Comparison of ENCODE assay signal across 8 mouse cellular contexts in genomic region chr11:105311291-105311975, GRCm38 (mm10). TPM values are rescaled to one million over a fixed set of nuclear protein-coding genes. Genes with fewer than 3 reads are reported as not detected.
DNase-seq lines count a peak whose midpoint lies in the region; ATAC-seq and TF ChIP-seq lines count a peak whose summit lies in the region.

No protein-coding gene starts in this region.

- ATAC-seq in midbrain, embryonic 14.5 days (ENCODE audit: low FRiP score, low TSS enrichment) = no peak
- ATAC-seq in embryonic facial prominence, embryonic 12.5 days (ENCODE audit: insufficient number of reproducible peaks, insufficient read depth, low FRiP score, low TSS enrichment) = no peak
- ATAC-seq in liver, embryonic 16.5 days (ENCODE audit: low read depth) = 0 out of 2 replicates have a peak, but pooled peaks have one; percentile 9
- ATAC-seq in forebrain, postnatal 0 days = no peak
- no peak for ATAC-seq in midbrain, embryonic 11.5 days (ENCODE audit: low FRiP score)

- H3K9ac ChIP-seq in midbrain, embryonic 14.5 days (replicated peaks; ENCODE audit: low read length) = no peak overlapping the region
- H3K9ac ChIP-seq in embryonic facial prominence, embryonic 12.5 days = no peak overlapping the region
- H3K9ac ChIP-seq in liver, embryonic 16.5 days (ENCODE audit: low read depth, low read length) = no peak overlapping the region
- no peak overlapping the region for H3K9ac ChIP-seq in forebrain, postnatal 0 days
- H3K9ac ChIP-seq in midbrain, embryonic 11.5 days (ENCODE audit: low read length) = no peak overlapping the region

- 79% methylated on average over 24 of the region's 24 CpGs for WGBS in midbrain, embryonic 10.5 days
- 82% methylated on average over 24 of the region's 24 CpGs for WGBS in midbrain, embryonic 14.5 days
- WGBS in embryonic facial prominence, embryonic 12.5 days = 38% methylated on average over 24 of the region's 24 CpGs
- WGBS in liver, embryonic 16.5 days (ENCODE audit: insufficient replicate concordance) = 21% methylated on average over 24 of the region's 24 CpGs
- 87% methylated on average over 24 of the region's 24 CpGs for WGBS in forebrain, postnatal 0 days
- 78% methylated on average over 24 of the region's 24 CpGs for WGBS in midbrain, embryonic 11.5 days

- H3K9me3 ChIP-seq in midbrain, embryonic 10.5 days (replicated peaks) = no peaks in the 10 kb centered on the region
- H3K9me3 ChIP-seq in midbrain, embryonic 14.5 days (ENCODE audit: control insufficient read depth, low read length) = no peaks in the 10 kb centered on the region
- no peaks in the 10 kb centered on the region for H3K9me3 ChIP-seq in embryonic facial prominence, embryonic 12.5 days
- H3K9me3 ChIP-seq in liver, embryonic 16.5 days (replicated peaks; ENCODE audit: control insufficient read depth, low read length) = no peaks in the 10 kb centered on the region
- no peaks in the 10 kb centered on the region for H3K9me3 ChIP-seq in forebrain, postnatal 0 days (ENCODE audit: low read length)
- H3K9me3 ChIP-seq in midbrain, embryonic 11.5 days (ENCODE audit: control insufficient read depth, low read length) = no peaks in the 10 kb centered on the region

- H3K4me2 ChIP-seq in midbrain, embryonic 14.5 days (ENCODE audit: low read length) = no peak overlapping the region
- H3K4me2 ChIP-seq in embryonic facial prominence, embryonic 12.5 days (replicated peaks) = 0 out of 2 replicates have a peak overlapping the region, but pooled peaks have one; percentile 12
- no peak overlapping the region; the same call in 1 of the 2 replicates for H3K4me2 ChIP-seq in liver, embryonic 16.5 days (ENCODE audit: low read depth, low read length)
- no peak overlapping the region for H3K4me2 ChIP-seq in forebrain, postnatal 0 days (ENCODE audit: low read depth)
- no peak overlapping the region for H3K4me2 ChIP-seq in midbrain, embryonic 11.5 days

- intact Hi-C loops in heart, postnatal 25 days (cut with DNase I) = no loop called here

- H3K27ac ChIP-seq in midbrain, embryonic 10.5 days (replicated peaks) = peak overlapping the region; percentile 71
- H3K27ac ChIP-seq in midbrain, embryonic 14.5 days (replicated peaks; ENCODE audit: low read depth, low read length) = no peak overlapping the region
- peak overlapping the region; percentile 81 for H3K27ac ChIP-seq in embryonic facial prominence, embryonic 12.5 days
- no peak overlapping the region for H3K27ac ChIP-seq in liver, embryonic 16.5 days (ENCODE audit: low read length)
- H3K27ac ChIP-seq in forebrain, postnatal 0 days (ENCODE audit: low read depth, low read length) = no peak overlapping the region
- H3K27ac ChIP-seq in midbrain, embryonic 11.5 days (ENCODE audit: low read depth, low read length) = no peak overlapping the region

- no peak for DNase-seq in midbrain, embryonic 10.5 days (ENCODE audit: low spot score)
- no peak for DNase-seq in midbrain, embryonic 14.5 days
- DNase-seq in heart, postnatal 25 days (ENCODE audit: low spot score) = peak; percentile 67
- no peak for DNase-seq in spleen, postnatal 10 days (ENCODE audit: low spot score in 2 of 2)
- no peak for DNase-seq in forebrain, postnatal 0 days
- DNase-seq in midbrain, embryonic 11.5 days (ENCODE audit: low spot score, missing footprints) = no peak

- H3K27me3 ChIP-seq in midbrain, embryonic 10.5 days (ENCODE audit: low read depth, poor library complexity, severe bottlenecking) = no peaks in the 10 kb centered on the region
- no peaks in the 10 kb centered on the region for H3K27me3 ChIP-seq in midbrain, embryonic 14.5 days (ENCODE audit: control insufficient read depth, insufficient read depth, low read length)
- H3K27me3 ChIP-seq in embryonic facial prominence, embryonic 12.5 days = no peaks in the 10 kb centered on the region
- H3K27me3 ChIP-seq in liver, embryonic 16.5 days (ENCODE audit: control insufficient read depth, insufficient read depth, low read depth, low read length) = no peaks in the 10 kb centered on the region
- H3K27me3 ChIP-seq in forebrain, postnatal 0 days (ENCODE audit: insufficient read depth, low read length) = no peaks in the 10 kb centered on the region
- H3K27me3 ChIP-seq in midbrain, embryonic 11.5 days (ENCODE audit: control insufficient read depth, insufficient read depth, low read length) = no peaks in the 10 kb centered on the region

- H3K4me3 ChIP-seq in midbrain, embryonic 10.5 days = no peak overlapping the region
- H3K4me3 ChIP-seq in midbrain, embryonic 14.5 days (replicated peaks; ENCODE audit: low read depth, low read length) = no peak overlapping the region
- H3K4me3 ChIP-seq in embryonic facial prominence, embryonic 12.5 days = no peak overlapping the region
- H3K4me3 ChIP-seq in liver, embryonic 16.5 days (ENCODE audit: low read depth, low read length) = no peak overlapping the region
- no peak overlapping the region for H3K4me3 ChIP-seq in forebrain, postnatal 0 days (ENCODE audit: low read depth, low read length)
- no peak overlapping the region for H3K4me3 ChIP-seq in midbrain, embryonic 11.5 days (ENCODE audit: low read depth, low read length)

- peaks cover 5% of the 10 kb centered on the region; the same call in 1 of the 2 replicates for H3K36me3 ChIP-seq in midbrain, embryonic 10.5 days
- no peaks in the 10 kb centered on the region for H3K36me3 ChIP-seq in midbrain, embryonic 14.5 days (ENCODE audit: control insufficient read depth, insufficient read depth, low read length)
- H3K36me3 ChIP-seq in embryonic facial prominence, embryonic 12.5 days = peaks cover 11% of the 10 kb centered on the region
- no peaks in the 10 kb centered on the region for H3K36me3 ChIP-seq in liver, embryonic 16.5 days (ENCODE audit: control insufficient read depth, insufficient read depth)
- H3K36me3 ChIP-seq in forebrain, postnatal 0 days (ENCODE audit: insufficient read depth) = no peaks in the 10 kb centered on the region
- no peaks in the 10 kb centered on the region for H3K36me3 ChIP-seq in midbrain, embryonic 11.5 days (ENCODE audit: control insufficient read depth, insufficient read depth, low read length)

- H3K4me1 ChIP-seq in midbrain, embryonic 10.5 days = peaks cover 59% of the 10 kb centered on the region
- peaks cover 21% of the 10 kb centered on the region for H3K4me1 ChIP-seq in midbrain, embryonic 14.5 days (ENCODE audit: control insufficient read depth, insufficient read depth, low read length)
- H3K4me1 ChIP-seq in embryonic facial prominence, embryonic 12.5 days = peaks cover 52% of the 10 kb centered on the region
- no peaks in the 10 kb centered on the region for H3K4me1 ChIP-seq in liver, embryonic 16.5 days (ENCODE audit: control insufficient read depth, low read depth, low read length)
- H3K4me1 ChIP-seq in forebrain, postnatal 0 days (ENCODE audit: insufficient read depth) = peaks cover 5% of the 10 kb centered on the region
- H3K4me1 ChIP-seq in midbrain, embryonic 11.5 days (ENCODE audit: control insufficient read depth, insufficient read depth, low read length) = peaks cover 34% of the 10 kb centered on the region

- TF ChIP-seq CTCF in forebrain, postnatal 0 days (IDR thresholded peaks at IDR 0.05; ENCODE audit: low read depth) = no peak

RNA-seq across cellular contexts. Expression of gene Mrc2, which starts 19.0 kb away (rescaled TPM):
- polyA plus RNA-seq in midbrain, embryonic 10.5 days (2016; fragmentation: Nextera tagmentation; extraction: Ambion mirVana) = 16.5 and 16.9 TPM in 2 replicates
- polyA plus RNA-seq in midbrain, embryonic 14.5 days (2014; fragmentation: Nextera tagmentation; extraction: Ambion mirVana) = 1.9 and 3.8 TPM in 2 replicates
- 35.3 and 38.5 TPM in 2 replicates for polyA plus RNA-seq in embryonic facial prominence, embryonic 12.5 days (2016; fragmentation: Nextera tagmentation; extraction: Ambion mirVana)
- 10 to 100 TPM; 20.9 to 23.4 TPM for total RNA-seq in heart, postnatal 25 days (2021)
- polyA plus RNA-seq in liver, embryonic 16.5 days (2015; fragmentation: Nextera tagmentation; extraction: Ambion mirVana) = 0.57 and 0.63 TPM in 2 replicates
- 8.2 and 13.2 TPM in 2 replicates for total RNA-seq in forebrain, postnatal 0 days (2014; rRNA removed)
- 2.3 and 2.4 TPM in 2 replicates for polyA plus RNA-seq in forebrain, postnatal 0 days (2015; fragmentation: Nextera tagmentation; extraction: Ambion mirVana)
- polyA plus RNA-seq in midbrain, embryonic 11.5 days (2014; fragmentation: Nextera tagmentation; extraction: Ambion mirVana) = 6.7 and 7.0 TPM in 2 replicates

Comparison
In these comparisons a context has a peak if more than half of its experiments do, and no peak if none do; other contexts are left out.
1. H3K27ac ChIP-seq: peak in midbrain, embryonic 10.5 days (single experiment) and embryonic facial prominence, embryonic 12.5 days (single experiment); none in midbrain, embryonic 14.5 days (single experiment), liver, embryonic 16.5 days (single experiment), forebrain, postnatal 0 days (single experiment) and midbrain, embryonic 11.5 days (single experiment).